Mouse (Mus musculus) embryonic facial prominence, embryonic 14.5 days (tissue): ENCODE results near the gene Afdn. TPM values are rescaled to one million over a fixed set of nuclear protein-coding genes. Genes with fewer than 3 reads are reported as not detected.
A peak's percentile ranks its signal among the peaks of the same experiment; 100 is the strongest.
"Not testable (repeated sequence)": the region's sequence is repeated elsewhere in the genome, so short reads cannot be mapped to it uniquely, and the experiment has no call there.

Source experiments
- ATAC-seq: fragments of 200-750 bp; cut with Nextera tagmentation; 2 replicates; pipeline ENCODE4 v1.8.0; 2017; ENCODE audit warnings: low read depth, moderate number of reproducible peaks, moderate TSS enrichment
- DNase-seq: peaks from one replicate; pipeline ENCODE4 v3.0.0-alpha.2; 2015; ENCODE audit warnings: low spot score
- H3K27ac ChIP-seq: fragments of 300-500 bp; sonication (generic); replicated peaks from 2 replicates; pipeline ENCODE4 v1.5.1; 2014; ENCODE audit warnings: low read depth, mild to moderate bottlenecking, low read length, moderate library complexity
- H3K27me3 ChIP-seq: fragments of 300-500 bp; sonication (generic); replicated peaks from 2 replicates; pipeline ENCODE4 v1.6.1; 2014; ENCODE audit warnings: low read length; ENCODE audit not compliant: control insufficient read depth, insufficient read depth
- H3K36me3 ChIP-seq: fragments of 300-500 bp; sonication (generic); 2 replicates; pipeline ENCODE4 v1.6.1; 2014; ENCODE audit warnings: low read length, mixed read lengths; ENCODE audit not compliant: control insufficient read depth, insufficient read depth
- H3K4me1 ChIP-seq: fragments of 300-500 bp; sonication (generic); 2 replicates; pipeline ENCODE4 v1.6.1; 2014; ENCODE audit warnings: antibody characterized with exemption, low read length; ENCODE audit not compliant: control insufficient read depth, insufficient read depth
- H3K4me2 ChIP-seq: fragments of 300-500 bp; sonication (generic); 2 replicates; pipeline ENCODE4 v1.6.1; 2014; ENCODE audit warnings: low read depth, mild to moderate bottlenecking, low read length, moderate library complexity, mixed read lengths
- H3K4me3 ChIP-seq: fragments of 300-500 bp; sonication (generic); 2 replicates; pipeline ENCODE4 v1.5.1; 2014; ENCODE audit warnings: low read depth, mild to moderate bottlenecking, low read length
- H3K9ac ChIP-seq: fragments of 300-500 bp; sonication (generic); 2 replicates; pipeline ENCODE4 v1.6.1; 2014; ENCODE audit warnings: low read depth, mild to moderate bottlenecking, low read length, moderate library complexity, mixed read lengths
- H3K9me3 ChIP-seq: fragments of 300-500 bp; sonication (generic); 2 replicates; pipeline ENCODE4 v1.6.1; 2016; ENCODE audit warnings: low read length; ENCODE audit not compliant: control insufficient read depth
- WGBS: fragments of 180-500 bp; shearing (Covaris S2); extraction: QIAGEN DNeasy Blood & Tissue Kit; methylation state at CpG from one replicate; pipeline ENCODE4 v1.1.7; 2014; 5-methylcytosine and 5-hydroxymethylcytosine counted together
- polyA plus RNA-seq: library from polyadenylated mRNA; unstranded; fragments of >200 nt; fragmentation: Nextera tagmentation; extraction: Ambion mirVana; gene quantifications from 2 replicates; pipeline ENCODE4 v1.2.1, GENCODE M21; 2014

Afdn gene
- polyA plus RNA-seq, 1 experiment from 2014 or later, result 69.3 TPM

DNA sequence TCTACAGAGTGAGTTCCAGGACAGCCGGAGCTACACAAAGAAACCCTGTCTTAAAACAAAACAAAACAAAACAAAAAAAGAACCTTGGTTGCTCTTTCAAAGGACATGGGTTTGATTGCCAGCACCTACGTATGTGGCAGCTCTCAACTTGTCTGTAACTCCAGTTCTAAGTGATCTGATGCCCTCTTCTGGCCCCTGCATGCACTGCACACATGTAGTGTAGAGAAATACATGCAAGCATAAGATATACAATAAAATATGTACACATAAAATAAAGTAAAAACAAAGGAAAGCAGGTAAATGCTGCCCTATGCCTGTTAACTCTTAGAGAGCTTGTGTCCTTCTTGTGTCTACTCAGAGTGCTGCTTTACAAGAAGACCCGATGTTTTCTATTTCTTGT is 8.9 kb downstream of the Afdn start:
- no peaks in the 10 kb centered on the region for H3K36me3 ChIP-seq
- no peak overlapping the region for H3K4me2 ChIP-seq
- H3K4me3 ChIP-seq, result no peak overlapping the region
- WGBS, result 93% methylated on average over 3 of the region's 3 CpGs
- no peak overlapping the region for H3K9ac ChIP-seq
- no peaks in the 10 kb centered on the region for H3K4me1 ChIP-seq
- no peak overlapping the region for H3K27ac ChIP-seq
- DNase-seq (no peak), ATAC-seq (no peak)
- H3K27me3 ChIP-seq, result no peaks in the 10 kb centered on the region
- H3K9me3 ChIP-seq, result no peaks in the 10 kb centered on the region

DNA sequence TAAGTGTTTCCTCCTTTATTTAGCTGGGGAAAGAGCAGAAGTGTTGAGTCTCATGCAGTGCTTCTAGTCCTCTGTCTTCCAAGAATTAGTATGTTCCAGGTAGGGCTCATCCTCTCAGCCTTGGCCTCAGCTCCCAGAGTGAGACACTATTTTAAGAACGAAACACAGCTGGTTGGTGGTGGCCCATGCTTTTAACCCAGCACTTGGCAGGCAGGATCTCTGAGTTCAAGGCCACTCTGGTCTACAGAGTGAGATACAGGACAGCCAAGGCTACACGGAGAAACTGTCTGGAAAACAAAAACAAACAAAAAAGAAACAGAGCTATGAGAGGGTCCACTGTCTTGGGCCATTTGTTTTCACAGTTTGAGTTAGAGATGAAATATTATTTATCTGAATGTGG is 17.3 kb downstream of the Afdn start:
- ATAC-seq (no peak), DNase-seq (no peak)
- H3K9ac ChIP-seq, result no peak overlapping the region
- WGBS, result 77% methylated on average over 2 of the region's 2 CpGs
- H3K27ac ChIP-seq, result no peak overlapping the region
- H3K9me3 ChIP-seq, result 0 out of 2 replicates have a peak, but pooled peaks cover 5% of the 10 kb centered on the region
- H3K4me1 ChIP-seq, result no peaks in the 10 kb centered on the region
- H3K4me2 ChIP-seq, result no peak overlapping the region
- no peak overlapping the region for H3K4me3 ChIP-seq
- H3K36me3 ChIP-seq, result no peaks in the 10 kb centered on the region
- no peaks in the 10 kb centered on the region for H3K27me3 ChIP-seq

GRCm38 (mm10) chr17:13778865-13779264 is 18.5 kb downstream of the Afdn start:
- H3K27ac ChIP-seq, result no peak overlapping the region
- H3K27me3 ChIP-seq, result no peaks in the 10 kb centered on the region
- H3K4me2 ChIP-seq, result no peak overlapping the region
- no peak overlapping the region for H3K9ac ChIP-seq
- DNase-seq, result no peak
- H3K36me3 ChIP-seq, result no peaks in the 10 kb centered on the region
- no peak for ATAC-seq
- 95% methylated on average over 1 of the region's 1 CpGs for WGBS
- no peaks in the 10 kb centered on the region for H3K4me1 ChIP-seq
- 0 out of 2 replicates have a peak, but pooled peaks cover 5% of the 10 kb centered on the region for H3K9me3 ChIP-seq
- no peak overlapping the region for H3K4me3 ChIP-seq

GRCm38 (mm10) chr17:13781948-13782347 is 21.6 kb downstream of the Afdn start:
- 0 out of 2 replicates have a peak, but pooled peaks cover 5% of the 10 kb centered on the region for H3K9me3 ChIP-seq
- H3K27me3 ChIP-seq, result no peaks in the 10 kb centered on the region
- no peaks in the 10 kb centered on the region for H3K4me1 ChIP-seq
- no peak for ATAC-seq
- WGBS, result 88% methylated on average over 5 of the region's 5 CpGs
- H3K36me3 ChIP-seq, result no peaks in the 10 kb centered on the region
- no peak overlapping the region for H3K9ac ChIP-seq
- H3K27ac ChIP-seq, result no peak overlapping the region
- DNase-seq, result no peak
- no peak overlapping the region for H3K4me2 ChIP-seq
- H3K4me3 ChIP-seq, result no peak overlapping the region

DNA sequence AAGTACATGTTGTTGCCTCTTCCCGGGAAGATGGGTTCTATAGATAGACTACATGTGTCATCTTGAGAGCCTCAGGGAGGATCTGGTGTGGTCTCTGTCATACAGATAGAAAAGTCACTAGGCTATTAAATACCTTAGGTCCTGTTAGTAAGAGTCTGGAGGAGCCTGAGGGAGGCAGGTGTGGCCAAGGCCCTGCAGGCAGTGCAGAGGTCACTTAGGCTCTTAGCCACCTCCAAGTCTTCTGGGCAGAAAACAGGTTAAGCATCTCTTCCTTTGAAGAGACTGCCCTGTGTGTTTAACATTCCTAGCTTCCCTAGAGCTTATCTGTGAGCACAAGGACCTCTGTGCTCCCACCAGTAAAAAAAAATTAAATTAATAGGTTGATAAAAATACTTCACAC is 23.1 kb downstream of the Afdn start:
- Histone ChIP-seq H3K4me1 (no peaks in the 10 kb centered on the region), H3K9me3 (0 out of 2 replicates have a peak, but pooled peaks cover 5% of the 10 kb centered on the region), H3K36me3 (no peaks in the 10 kb centered on the region), H3K27ac (no peak overlapping the region), H3K27me3 (no peaks in the 10 kb centered on the region), H3K9ac (no peak overlapping the region), H3K4me3 (no peak overlapping the region), H3K4me2 (no peak overlapping the region)
- DNase-seq, result no peak
- 74% methylated on average over 1 of the region's 1 CpGs for WGBS
- no peak for ATAC-seq

DNA sequence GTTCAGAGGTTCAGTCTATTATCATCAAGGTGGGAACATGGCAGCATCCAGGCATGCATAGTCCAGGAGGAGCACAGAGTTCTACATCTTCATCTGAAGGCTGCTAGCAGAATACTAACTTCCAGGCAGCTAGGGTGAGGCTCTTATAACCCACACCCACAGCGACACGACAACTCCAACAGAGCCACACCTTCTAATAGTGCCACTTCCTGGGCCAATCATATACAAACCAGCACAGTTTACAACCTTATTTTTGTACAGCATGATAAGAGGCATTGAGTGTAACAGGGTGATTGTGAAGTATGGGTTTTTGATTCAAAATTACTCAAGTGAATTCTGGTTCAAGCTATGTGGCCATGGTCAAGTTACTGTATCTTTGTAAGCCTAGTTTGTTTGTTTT is 29.7 kb downstream of the Afdn start:
- ATAC-seq, H3K27me3 ChIP-seq, H3K9me3 ChIP-seq, H3K36me3 ChIP-seq, DNase-seq, H3K4me1 ChIP-seq, H3K4me2 ChIP-seq, H3K4me3 ChIP-seq, H3K9ac ChIP-seq, H3K27ac ChIP-seq: not testable (repeated sequence)
- WGBS, result 95% methylated on average over 2 of the region's 2 CpGs

DNA sequence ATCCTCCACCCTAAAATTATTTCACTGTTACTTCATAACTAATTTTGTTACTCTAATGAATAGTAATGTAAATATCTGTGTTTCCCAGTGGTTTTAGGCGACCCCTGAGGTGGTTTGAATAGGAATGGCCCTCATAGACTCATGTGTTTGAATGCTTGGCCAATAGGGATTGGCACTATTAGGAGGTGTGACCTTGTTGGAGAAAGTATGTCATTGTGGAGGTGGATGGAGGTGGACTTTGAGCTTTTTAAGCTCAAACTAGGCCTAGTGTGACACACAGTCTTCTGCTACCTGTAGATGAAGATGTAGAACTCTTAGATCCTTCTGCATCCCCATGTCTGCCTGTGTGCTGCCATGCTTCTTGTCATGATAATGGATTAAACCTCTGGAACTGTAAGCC is 37.4 kb downstream of the Afdn start:
- WGBS, result 80% methylated on average over 1 of the region's 1 CpGs
- ATAC-seq (no peak), DNase-seq (no peak)
- Histone ChIP-seq H3K27me3 (no peaks in the 10 kb centered on the region), H3K4me2 (no peak overlapping the region), H3K9me3 (no peaks in the 10 kb centered on the region), H3K27ac (no peak overlapping the region), H3K36me3 (no peaks in the 10 kb centered on the region), H3K4me3 (no peak overlapping the region), H3K9ac (no peak overlapping the region), H3K4me1 (no peaks in the 10 kb centered on the region)

GRCm38 (mm10) chr17:13802836-13803408 is 42.6 kb downstream of the Afdn start:
- DNase-seq (peak; percentile 14), ATAC-seq (no peak; the same call in 1 of the 2 replicates)
- Histone ChIP-seq H3K27me3 (no peaks in the 10 kb centered on the region), H3K4me2 (no peak overlapping the region), H3K36me3 (peaks cover 24% of the 10 kb centered on the region), H3K4me3 (no peak overlapping the region), H3K9me3 (no peaks in the 10 kb centered on the region), H3K9ac (no peak overlapping the region), H3K4me1 (no peaks in the 10 kb centered on the region), H3K27ac (no peak overlapping the region)
- 69% methylated on average over 2 of the region's 2 CpGs for WGBS

GRCm38 (mm10) chr17:13806016-13806415 is 45.7 kb downstream of the Afdn start:
- ATAC-seq (no peak), DNase-seq (no peak)
- H3K27ac ChIP-seq, result no peak overlapping the region
- H3K4me3 ChIP-seq, result no peak overlapping the region
- 93% methylated on average over 1 of the region's 1 CpGs for WGBS
- H3K4me2 ChIP-seq, result no peak overlapping the region
- no peaks in the 10 kb centered on the region for H3K9me3 ChIP-seq
- H3K4me1 ChIP-seq, result no peaks in the 10 kb centered on the region
- H3K9ac ChIP-seq, result no peak overlapping the region
- no peaks in the 10 kb centered on the region for H3K27me3 ChIP-seq
- peaks cover 44% of the 10 kb centered on the region for H3K36me3 ChIP-seq
